Mouse (Mus musculus): ENCODE results near the gene Ttc28. TPM values are rescaled to one million over a fixed set of nuclear protein-coding genes. Genes with fewer than 3 reads are reported as not detected.

The Ttc28 gene
- polyA plus RNA-seq, 1 experiment from 2014 or later: 0.85 TPM

GRCm38 (mm10) chr5:111063991-111064390 is 184.4 kb downstream of the Ttc28 start:
- H3K9ac ChIP-seq (ENCODE audit: low read depth, low read length): no peak overlapping the region
- H3K4me2 ChIP-seq (ENCODE audit: low read depth, low read length): no peak overlapping the region
- no peaks in the 10 kb centered on the region for H3K36me3 ChIP-seq (ENCODE audit: control insufficient read depth, insufficient read depth)
- WGBS (ENCODE audit: insufficient replicate concordance): 42% methylated on average over 3 of the region's 3 CpGs
- H3K27me3 ChIP-seq (ENCODE audit: control insufficient read depth, insufficient read depth, low read depth, low read length): no peaks in the 10 kb centered on the region
- H3K27ac ChIP-seq (ENCODE audit: low read length): no peak overlapping the region
- no peaks in the 10 kb centered on the region for H3K4me1 ChIP-seq (ENCODE audit: control insufficient read depth, low read depth, low read length)
- H3K9me3 ChIP-seq (replicated peaks; ENCODE audit: control insufficient read depth, low read length): no peaks in the 10 kb centered on the region
- no peak overlapping the region for H3K4me3 ChIP-seq (ENCODE audit: low read depth, low read length)
- no peak for ATAC-seq (ENCODE audit: low read depth)

DNA sequence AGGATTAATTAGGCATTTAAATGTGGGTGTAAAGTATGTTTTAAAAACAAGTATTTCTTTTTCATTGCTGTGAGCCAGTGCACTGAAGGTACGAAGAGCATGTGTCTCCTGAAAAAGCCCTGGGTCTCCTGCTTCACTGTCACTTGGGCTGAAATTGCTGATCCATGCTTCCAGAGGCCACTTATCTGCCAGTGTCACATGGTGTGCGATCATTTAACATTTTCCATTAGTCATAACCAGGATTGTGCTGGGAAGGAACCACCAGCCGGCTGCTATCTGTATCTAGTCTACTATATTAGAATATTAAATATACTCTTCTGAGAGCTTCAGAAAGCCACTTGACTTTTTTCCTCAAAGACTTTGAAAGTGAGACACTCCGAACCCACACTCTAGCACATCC is 186.2 kb downstream of the Ttc28 start:
- no peaks in the 10 kb centered on the region for H3K36me3 ChIP-seq (ENCODE audit: control insufficient read depth, insufficient read depth)
- no peak overlapping the region for H3K27ac ChIP-seq (ENCODE audit: low read length)
- H3K4me1 ChIP-seq (ENCODE audit: control insufficient read depth, low read depth, low read length): no peaks in the 10 kb centered on the region
- H3K9me3 ChIP-seq (replicated peaks; ENCODE audit: control insufficient read depth, low read length): no peaks in the 10 kb centered on the region
- no peaks in the 10 kb centered on the region for H3K27me3 ChIP-seq (ENCODE audit: control insufficient read depth, insufficient read depth, low read depth, low read length)
- no peak overlapping the region for H3K4me3 ChIP-seq (ENCODE audit: low read depth, low read length)
- ATAC-seq (ENCODE audit: low read depth): no peak
- WGBS (ENCODE audit: insufficient replicate concordance): 49% methylated on average over 4 of the region's 4 CpGs
- H3K9ac ChIP-seq (ENCODE audit: low read depth, low read length): no peak overlapping the region
- no peak overlapping the region for H3K4me2 ChIP-seq (ENCODE audit: low read depth, low read length)

DNA sequence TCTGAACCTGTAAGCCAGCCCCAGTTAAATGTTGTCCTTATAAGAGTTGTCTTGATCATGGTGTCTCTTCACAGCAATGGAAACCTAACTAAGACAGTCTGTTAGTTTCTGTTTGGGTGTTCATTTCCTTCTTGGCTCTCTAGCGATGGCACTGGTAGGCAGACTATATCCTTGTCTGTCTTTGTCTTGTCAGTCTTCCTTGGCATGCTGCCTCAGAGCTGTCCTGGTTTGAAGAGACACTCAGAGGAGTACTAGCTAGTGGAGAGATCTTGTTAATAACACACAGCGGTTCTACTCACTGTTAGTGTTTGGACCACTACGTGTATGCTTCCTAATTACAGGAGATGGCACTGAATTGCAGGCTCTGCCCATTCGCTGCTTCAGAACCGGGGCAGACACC is 189.9 kb downstream of the Ttc28 start:
- Histone ChIP-seq H3K9me3 (replicated peaks; ENCODE audit: control insufficient read depth, low read length) (no peaks in the 10 kb centered on the region), H3K36me3 (ENCODE audit: control insufficient read depth, insufficient read depth) (no peaks in the 10 kb centered on the region), H3K4me2 (ENCODE audit: low read depth, low read length) (no peak overlapping the region), H3K4me3 (ENCODE audit: low read depth, low read length) (no peak overlapping the region), H3K27ac (ENCODE audit: low read length) (no peak overlapping the region), H3K27me3 (ENCODE audit: control insufficient read depth, insufficient read depth, low read depth, low read length) (no peaks in the 10 kb centered on the region), H3K4me1 (ENCODE audit: control insufficient read depth, low read depth, low read length) (no peaks in the 10 kb centered on the region), H3K9ac (ENCODE audit: low read depth, low read length) (no peak overlapping the region)
- 70% methylated on average over 5 of the region's 5 CpGs for WGBS (ENCODE audit: insufficient replicate concordance)
- no peak for ATAC-seq (ENCODE audit: low read depth)

- Histone ChIP-seq H3K4me1 (ENCODE audit: control insufficient read depth, low read depth, low read length) (no peaks in the 10 kb centered on the region), H3K27me3 (ENCODE audit: control insufficient read depth, insufficient read depth, low read depth, low read length) (no peaks in the 10 kb centered on the region), H3K9ac (ENCODE audit: low read depth, low read length) (no peak overlapping the region), H3K36me3 (ENCODE audit: control insufficient read depth, insufficient read depth) (no peaks in the 10 kb centered on the region), H3K4me2 (ENCODE audit: low read depth, low read length) (no peak overlapping the region), H3K9me3 (replicated peaks; ENCODE audit: control insufficient read depth, low read length) (no peaks in the 10 kb centered on the region), H3K27ac (ENCODE audit: low read length) (no peak overlapping the region), H3K4me3 (ENCODE audit: low read depth, low read length) (no peak overlapping the region)
- 68% methylated on average over 5 of the region's 5 CpGs for WGBS (ENCODE audit: insufficient replicate concordance)
- ATAC-seq (ENCODE audit: low read depth): no peak
These were observed 190.3 kb downstream of the Ttc28 start for GRCm38 (mm10) chr5:111069931-111070330.

DNA sequence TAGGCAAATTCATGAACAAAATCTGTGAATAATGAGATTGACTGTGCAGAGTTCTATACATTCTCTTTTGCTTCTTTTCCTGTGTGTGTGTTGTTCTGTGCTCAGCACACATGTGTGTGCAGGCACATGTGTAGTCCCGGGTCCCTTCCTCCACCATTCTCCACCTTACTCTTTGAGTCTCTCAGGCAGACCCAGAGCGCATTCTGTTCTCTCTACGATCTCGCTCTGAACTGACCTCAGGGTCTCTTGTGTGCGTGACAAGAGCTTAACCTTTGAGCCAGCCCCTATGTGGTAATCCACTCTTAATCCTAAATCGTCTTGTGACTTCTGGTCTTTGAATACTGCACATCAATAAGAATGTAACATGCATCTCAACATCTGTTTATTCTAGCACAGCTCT is 190.8 kb downstream of the Ttc28 start:
- ATAC-seq (ENCODE audit: low read depth): no peak
- Histone ChIP-seq H3K27me3 (ENCODE audit: control insufficient read depth, insufficient read depth, low read depth, low read length) (no peaks in the 10 kb centered on the region), H3K9me3 (replicated peaks; ENCODE audit: control insufficient read depth, low read length) (no peaks in the 10 kb centered on the region), H3K27ac (ENCODE audit: low read length) (no peak overlapping the region), H3K4me3 (ENCODE audit: low read depth, low read length) (no peak overlapping the region), H3K9ac (ENCODE audit: low read depth, low read length) (no peak overlapping the region), H3K4me1 (ENCODE audit: control insufficient read depth, low read depth, low read length) (no peaks in the 10 kb centered on the region), H3K36me3 (ENCODE audit: control insufficient read depth, insufficient read depth) (no peaks in the 10 kb centered on the region), H3K4me2 (ENCODE audit: low read depth, low read length) (no peak overlapping the region)
- WGBS (ENCODE audit: insufficient replicate concordance): 66% methylated on average over 6 of the region's 6 CpGs

DNA sequence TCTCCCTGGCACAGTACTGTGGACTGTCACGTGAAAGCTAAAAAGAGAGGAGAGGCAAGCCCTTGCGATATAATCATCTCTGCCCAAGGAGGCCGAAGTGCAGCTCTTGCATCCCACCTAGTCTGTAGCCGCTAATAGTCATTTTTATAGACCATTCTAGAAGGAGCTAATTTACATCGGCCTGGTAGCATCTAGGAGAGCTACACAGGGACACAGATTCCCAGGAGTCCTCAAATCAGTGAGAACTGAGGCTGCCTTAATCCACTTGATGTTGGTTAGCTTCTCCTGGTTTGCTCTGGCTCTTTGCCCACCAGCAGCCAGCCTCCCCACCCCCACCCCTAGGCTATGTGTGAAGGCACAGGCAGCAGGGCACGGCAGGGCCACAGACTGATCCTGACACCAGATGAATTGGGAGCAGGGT is 193.7 kb downstream of the Ttc28 start:
- 66% methylated on average over 6 of the region's 6 CpGs for WGBS (ENCODE audit: insufficient replicate concordance)
- Histone ChIP-seq H3K4me2 (ENCODE audit: low read depth, low read length) (no peak overlapping the region), H3K27ac (ENCODE audit: low read length) (no peak overlapping the region), H3K4me3 (ENCODE audit: low read depth, low read length) (no peak overlapping the region), H3K4me1 (ENCODE audit: control insufficient read depth, low read depth, low read length) (no peaks in the 10 kb centered on the region), H3K36me3 (ENCODE audit: control insufficient read depth, insufficient read depth) (no peaks in the 10 kb centered on the region), H3K27me3 (ENCODE audit: control insufficient read depth, insufficient read depth, low read depth, low read length) (no peaks in the 10 kb centered on the region), H3K9me3 (replicated peaks; ENCODE audit: control insufficient read depth, low read length) (no peaks in the 10 kb centered on the region), H3K9ac (ENCODE audit: low read depth, low read length) (no peak overlapping the region)
- ATAC-seq (ENCODE audit: low read depth): no peak

DNA sequence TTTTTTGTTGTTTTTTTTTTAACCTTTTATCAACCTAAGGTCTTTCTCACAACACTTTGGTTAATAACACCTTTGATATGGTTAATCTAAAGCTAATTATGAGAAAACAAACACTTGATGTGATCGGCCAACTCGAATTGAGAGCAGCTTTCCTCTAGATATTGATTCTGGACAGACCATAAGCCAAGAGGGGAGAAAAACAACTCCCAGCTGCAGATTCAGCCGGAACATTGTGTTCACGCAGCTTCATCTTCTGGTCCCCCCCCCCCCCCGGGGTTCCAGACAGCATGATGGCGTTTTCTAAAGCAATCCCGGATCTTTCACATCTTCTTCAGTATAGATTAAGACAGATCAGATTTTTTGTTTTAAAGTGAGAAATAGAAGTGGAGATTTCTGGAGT is 194.4 kb downstream of the Ttc28 start:
- H3K9ac ChIP-seq (ENCODE audit: low read depth, low read length): no peak overlapping the region
- H3K27ac ChIP-seq (ENCODE audit: low read length): no peak overlapping the region
- no peaks in the 10 kb centered on the region for H3K4me1 ChIP-seq (ENCODE audit: control insufficient read depth, low read depth, low read length)
- H3K9me3 ChIP-seq (replicated peaks; ENCODE audit: control insufficient read depth, low read length): no peaks in the 10 kb centered on the region
- WGBS (ENCODE audit: insufficient replicate concordance): 54% methylated on average over 7 of the region's 7 CpGs
- H3K4me3 ChIP-seq (ENCODE audit: low read depth, low read length): no peak overlapping the region
- no peaks in the 10 kb centered on the region for H3K27me3 ChIP-seq (ENCODE audit: control insufficient read depth, insufficient read depth, low read depth, low read length)
- H3K36me3 ChIP-seq (ENCODE audit: control insufficient read depth, insufficient read depth): no peaks in the 10 kb centered on the region
- H3K4me2 ChIP-seq (ENCODE audit: low read depth, low read length): no peak overlapping the region
- ATAC-seq (ENCODE audit: low read depth): no peak

- H3K27me3 ChIP-seq (ENCODE audit: control insufficient read depth, insufficient read depth, low read depth, low read length): no peaks in the 10 kb centered on the region
- no peaks in the 10 kb centered on the region for H3K36me3 ChIP-seq (ENCODE audit: control insufficient read depth, insufficient read depth)
- no peaks in the 10 kb centered on the region for H3K4me1 ChIP-seq (ENCODE audit: control insufficient read depth, low read depth, low read length)
- no peak overlapping the region for H3K4me2 ChIP-seq (ENCODE audit: low read depth, low read length)
- H3K9ac ChIP-seq (ENCODE audit: low read depth, low read length): no peak overlapping the region
- H3K27ac ChIP-seq (ENCODE audit: low read length): no peak overlapping the region
- WGBS (ENCODE audit: insufficient replicate concordance): 35% methylated on average over 5 of the region's 5 CpGs
- no peak overlapping the region for H3K4me3 ChIP-seq (ENCODE audit: low read depth, low read length)
- H3K9me3 ChIP-seq (replicated peaks; ENCODE audit: control insufficient read depth, low read length): no peaks in the 10 kb centered on the region
- no peak for ATAC-seq (ENCODE audit: low read depth)
These were observed 196.2 kb downstream of the Ttc28 start for GRCm38 (mm10) chr5:111075841-111076240.

DNA sequence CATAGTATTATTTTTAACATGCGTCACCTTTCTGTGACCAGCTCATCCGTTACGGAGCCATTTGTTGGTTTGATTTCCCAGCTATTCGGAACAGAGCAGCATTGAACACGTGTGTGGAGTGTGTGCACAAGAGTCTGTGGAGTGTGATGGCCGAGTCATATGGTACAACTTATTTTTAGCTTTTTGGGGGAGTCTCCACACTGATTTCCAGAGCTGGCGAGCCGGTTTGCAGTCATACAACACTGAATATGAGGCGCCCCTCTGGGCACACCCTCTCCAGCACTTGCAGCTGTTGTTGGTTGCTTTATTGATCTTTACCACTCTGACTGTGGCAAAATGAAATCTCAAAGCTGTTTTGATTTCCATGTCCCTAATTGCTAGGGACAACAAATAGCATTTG is 197.7 kb downstream of the Ttc28 start:
- 62% methylated on average over 9 of the region's 9 CpGs for WGBS (ENCODE audit: insufficient replicate concordance)
- Histone ChIP-seq H3K27ac (ENCODE audit: low read length) (no peak overlapping the region), H3K4me2 (ENCODE audit: low read depth, low read length) (no peak overlapping the region), H3K4me1 (ENCODE audit: control insufficient read depth, low read depth, low read length) (no peaks in the 10 kb centered on the region), H3K4me3 (ENCODE audit: low read depth, low read length) (no peak overlapping the region), H3K9ac (ENCODE audit: low read depth, low read length) (no peak overlapping the region), H3K9me3 (replicated peaks; ENCODE audit: control insufficient read depth, low read length) (no peaks in the 10 kb centered on the region), H3K36me3 (ENCODE audit: control insufficient read depth, insufficient read depth) (no peaks in the 10 kb centered on the region), H3K27me3 (ENCODE audit: control insufficient read depth, insufficient read depth, low read depth, low read length) (no peaks in the 10 kb centered on the region)
- ATAC-seq (ENCODE audit: low read depth): no peak

DNA sequence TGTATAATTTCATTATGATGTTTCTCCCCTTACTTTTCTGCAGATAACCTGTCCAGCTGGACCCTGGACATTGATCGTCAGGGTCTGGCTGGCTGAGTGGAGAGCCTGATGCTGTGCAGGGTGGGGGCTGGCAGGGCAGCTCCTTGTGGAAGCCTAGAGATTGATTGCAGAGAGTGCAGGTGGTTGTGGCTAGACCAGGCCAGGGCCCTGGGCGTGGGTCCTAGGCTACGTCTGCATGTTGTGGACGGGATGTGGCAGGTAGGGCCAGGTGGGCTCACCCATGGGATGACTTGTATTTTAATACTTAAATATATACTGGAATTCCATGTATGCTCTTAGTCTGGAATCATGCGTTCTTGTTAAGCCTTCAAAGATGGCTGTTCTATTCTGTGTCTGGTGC is 201.0 kb downstream of the Ttc28 start:
- Histone ChIP-seq H3K36me3 (ENCODE audit: control insufficient read depth, insufficient read depth) (no peaks in the 10 kb centered on the region), H3K9ac (ENCODE audit: low read depth, low read length) (no peak overlapping the region), H3K4me3 (ENCODE audit: low read depth, low read length) (no peak overlapping the region), H3K4me1 (ENCODE audit: control insufficient read depth, low read depth, low read length) (no peaks in the 10 kb centered on the region), H3K27ac (ENCODE audit: low read length) (no peak overlapping the region), H3K4me2 (ENCODE audit: low read depth, low read length) (no peak overlapping the region), H3K9me3 (replicated peaks; ENCODE audit: control insufficient read depth, low read length) (no peaks in the 10 kb centered on the region), H3K27me3 (ENCODE audit: control insufficient read depth, insufficient read depth, low read depth, low read length) (no peaks in the 10 kb centered on the region)
- ATAC-seq (ENCODE audit: low read depth): no peak
- 61% methylated on average over 5 of the region's 5 CpGs for WGBS (ENCODE audit: insufficient replicate concordance)

Measured in liver, embryonic 16.5 days (tissue).